7 mouse cellular contexts compared by ENCODE assay signal in the genomic region with DNA sequence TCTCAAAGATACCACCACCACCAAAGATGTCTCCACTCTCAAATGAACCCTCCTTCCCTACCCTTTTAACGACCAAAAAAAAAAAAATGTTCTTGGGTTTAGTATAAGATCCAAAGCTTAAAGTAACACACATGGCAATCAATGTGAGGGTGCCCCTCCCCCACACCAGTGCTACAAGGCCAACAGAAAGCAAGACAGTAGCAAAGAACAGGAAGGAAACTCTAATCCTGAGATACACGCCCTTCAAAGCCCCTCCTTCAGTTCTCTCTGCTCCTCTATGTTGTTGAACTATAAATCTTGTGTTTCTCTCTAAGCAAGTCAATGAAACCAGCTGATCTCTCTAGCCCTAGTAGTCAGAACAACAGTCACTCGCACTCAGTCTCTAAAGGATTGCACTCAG. TPM values are rescaled to one million over a fixed set of nuclear protein-coding genes. Genes with fewer than 3 reads are reported as not detected.
A peak's percentile ranks its signal among the peaks of the same experiment; 100 is the strongest.
DNase-seq lines count a peak whose midpoint lies in the region; ATAC-seq lines count a peak whose summit lies in the region.

No protein-coding gene starts in this region.

- no peak overlapping the region for H3K4me2 ChIP-seq in embryonic facial prominence, embryonic 11.5 days (ENCODE audit: low read depth, low read length)
- H3K4me2 ChIP-seq in forebrain, embryonic 16.5 days (ENCODE audit: low read length) = no peak overlapping the region

- peaks cover 6% of the 10 kb centered on the region; the same call in 1 of the 2 replicates for H3K4me1 ChIP-seq in embryonic facial prominence, embryonic 11.5 days (ENCODE audit: control insufficient read depth, insufficient read depth, low read length)
- peaks cover 14% of the 10 kb centered on the region for H3K4me1 ChIP-seq in forebrain, embryonic 16.5 days (replicated peaks; ENCODE audit: control insufficient read depth, insufficient read depth, low read length)

- H3K4me3 ChIP-seq in embryonic facial prominence, embryonic 11.5 days (ENCODE audit: low read depth, low read length) = no peak overlapping the region
- H3K4me3 ChIP-seq in forebrain, embryonic 16.5 days (replicated peaks; ENCODE audit: low read length) = no peak overlapping the region

- no peak overlapping the region for H3K9ac ChIP-seq in embryonic facial prominence, embryonic 11.5 days (replicated peaks; ENCODE audit: low read length)
- no peak overlapping the region for H3K9ac ChIP-seq in forebrain, embryonic 16.5 days (replicated peaks; ENCODE audit: low read depth, low read length)

- no peak overlapping the region for H3K27ac ChIP-seq in embryonic facial prominence, embryonic 11.5 days (replicated peaks; ENCODE audit: low read depth, low read length)
- H3K27ac ChIP-seq in forebrain, embryonic 16.5 days (ENCODE audit: low read length) = no peak overlapping the region

- ATAC-seq in embryonic facial prominence, embryonic 11.5 days (replicated peaks; ENCODE audit: insufficient number of reproducible peaks, low FRiP score, low TSS enrichment, low read depth) = no peak
- ATAC-seq in megakaryocyte-erythroid progenitor cell, adult 5-6 weeks (replicated peaks; ENCODE audit: low FRiP score, low TSS enrichment, poor library complexity, severe bottlenecking) = no peak
- ATAC-seq in forebrain, embryonic 16.5 days = no peak

- H3K27me3 ChIP-seq in embryonic facial prominence, embryonic 11.5 days (ENCODE audit: control insufficient read depth, insufficient read depth, low read length) = no peaks in the 10 kb centered on the region
- no peaks in the 10 kb centered on the region for H3K27me3 ChIP-seq in forebrain, embryonic 16.5 days (replicated peaks; ENCODE audit: control insufficient read depth, insufficient read depth, low read length)

- H3K36me3 ChIP-seq in embryonic facial prominence, embryonic 11.5 days (replicated peaks; ENCODE audit: control insufficient read depth, insufficient read depth, low read depth, low read length) = no peaks in the 10 kb centered on the region
- H3K36me3 ChIP-seq in forebrain, embryonic 16.5 days (ENCODE audit: control insufficient read depth, insufficient read depth) = no peaks in the 10 kb centered on the region

- H3K9me3 ChIP-seq in embryonic facial prominence, embryonic 11.5 days (replicated peaks; ENCODE audit: control insufficient read depth, low read length) = no peaks in the 10 kb centered on the region
- H3K9me3 ChIP-seq in forebrain, embryonic 16.5 days (ENCODE audit: control insufficient read depth, low read length) = no peaks in the 10 kb centered on the region

- peak; percentile 20 to 61 for DNase-seq in spleen, adult 18-20 months
- DNase-seq in spleen, adult 12 weeks (ENCODE audit: low spot score) = no peak
- peak; percentile 19 for DNase-seq in embryonic facial prominence, embryonic 11.5 days (ENCODE audit: low spot score)
- peak; percentile 57 for DNase-seq in lung, postnatal 25 days (ENCODE audit: low spot score)
- no peak for DNase-seq in right cerebral cortex, postnatal 36 days (ENCODE audit: low spot score in 2 of 2)

- 59% methylated on average over 3 of the region's 3 CpGs for WGBS in embryonic facial prominence, embryonic 11.5 days
- 79% methylated on average over 3 of the region's 3 CpGs for WGBS in forebrain, embryonic 16.5 days

RNA-seq across cellular contexts. Expression of gene Xpo6, which starts 19.3 kb away (rescaled TPM):
- 60.8 and 61.0 TPM in 2 replicates for polyA plus RNA-seq in embryonic facial prominence, embryonic 11.5 days (2014; fragmentation: Nextera tagmentation; extraction: Ambion mirVana)
- 147 and 182 TPM in 2 replicates for total RNA-seq in megakaryocyte-erythroid progenitor cell, adult 5-6 weeks (2014; fragmentation: Nextera tagmentation)
- total RNA-seq in megakaryocyte-erythroid progenitor cell, adult 5-6 weeks (2017) = 40.3 and 77.8 TPM in 2 replicates
- polyA plus RNA-seq in forebrain, embryonic 16.5 days (2015; fragmentation: Nextera tagmentation; extraction: Ambion mirVana) = 48.5 and 51.9 TPM in 2 replicates

Comparison
In these comparisons a context has a peak if more than half of its experiments do, and no peak if none do; other contexts are left out.
1. DNase-seq: peak in spleen, adult 18-20 months (2 of 2), embryonic facial prominence, embryonic 11.5 days (single experiment) and lung, postnatal 25 days (single experiment); none in spleen, adult 12 weeks (single experiment) and right cerebral cortex, postnatal 36 days (0 of 2).